9 mouse cellular contexts compared by ENCODE assay signal in the genomic region with DNA sequence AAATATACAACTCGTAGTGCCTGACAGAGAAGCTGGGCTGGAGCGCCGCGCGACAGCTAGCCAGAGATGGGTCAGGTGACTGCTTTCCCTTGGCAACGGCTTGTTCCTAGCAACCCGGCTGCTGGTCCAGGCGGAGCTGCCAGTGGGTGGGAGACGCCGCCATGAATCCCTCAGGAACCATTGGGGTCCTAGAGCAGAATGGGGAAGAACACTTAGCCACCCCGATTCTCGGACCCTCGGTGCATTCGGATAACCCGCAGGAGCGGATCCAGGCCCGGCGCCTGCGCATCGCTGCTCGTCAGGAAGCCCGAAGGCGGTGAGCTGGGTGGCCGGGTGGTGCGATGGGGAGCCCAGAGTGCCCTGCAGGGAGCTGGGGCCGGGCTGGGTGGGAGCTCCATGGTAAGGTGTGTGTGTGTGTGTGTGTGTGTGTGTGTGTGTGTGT. TPM values are rescaled to one million over a fixed set of nuclear protein-coding genes. Genes with fewer than 3 reads are reported as not detected.
DNase-seq lines count a peak whose midpoint lies in the region; ATAC-seq and TF ChIP-seq lines count a peak whose summit lies in the region.
"Had no signal": no experiment of that assay in that cellular context is flagged by ENCODE, and none has a peak within 500 bp of the region (broad histone marks: within the 10 kb centered on the region; RNA-seq: fewer than 3 reads in every experiment).

A gene (plus strand): TSS at position 98 of the 442 bp plus-strand sequence.

- no peak for TF ChIP-seq EP300 in liver, postnatal 0 days (IDR thresholded peaks at IDR 0.05; ENCODE audit: low read depth)

- WGBS in heart, embryonic 11.5 days (ENCODE audit: insufficient replicate concordance) = 7% methylated on average over 26 of the region's 26 CpGs
- WGBS in liver, postnatal 0 days (ENCODE audit: insufficient replicate concordance) = 10% methylated on average over 26 of the region's 26 CpGs

- peak within 1 kb of the TSS; percentile 67 for H3K4me2 ChIP-seq in heart, embryonic 11.5 days
- H3K4me2 ChIP-seq in liver, postnatal 0 days (ENCODE audit: low read depth, low read length) = peak within 1 kb of the TSS; percentile 34

- H3K9me3 ChIP-seq in heart, embryonic 11.5 days (replicated peaks; ENCODE audit: control insufficient read depth, low read length) = peaks cover 2% of the 10 kb centered on the region
- H3K9me3 ChIP-seq in liver, postnatal 0 days (ENCODE audit: low read length) = peaks cover 3% of the 10 kb centered on the region; the same call in 1 of the 2 replicates

- 0 out of 2 replicates have a peak, but pooled peaks cover 7% of the 10 kb centered on the region for H3K27me3 ChIP-seq in heart, embryonic 11.5 days (ENCODE audit: control insufficient read depth, insufficient read depth, low read length)
- H3K27me3 ChIP-seq in liver, postnatal 0 days (ENCODE audit: insufficient read depth, low read length) = 0 out of 2 replicates have a peak, but pooled peaks cover 6% of the 10 kb centered on the region
- H3K27me3 ChIP-seq: Patski had no signal

- no peak for TF ChIP-seq CTCF in layer of hippocampus, adult 2 months (conservative IDR thresholded peaks at IDR 0.05)
- no peak for TF ChIP-seq CTCF in liver, postnatal 0 days (IDR thresholded peaks at IDR 0.05; ENCODE audit: low read depth)

- peaks cover 5% of the 10 kb centered on the region; the same call in 1 of the 2 replicates for H3K4me1 ChIP-seq in heart, embryonic 11.5 days (ENCODE audit: control insufficient read depth, insufficient read depth, low read length)
- no peaks in the 10 kb centered on the region for H3K4me1 ChIP-seq in liver, postnatal 0 days (ENCODE audit: insufficient read depth)

- peak within 1 kb of the TSS; percentile 34 for H3K4me3 ChIP-seq in heart, embryonic 11.5 days (ENCODE audit: low read depth, low read length)
- peak within 1 kb of the TSS; percentile 74 for H3K4me3 ChIP-seq in layer of hippocampus, adult 2 months
- no peak within 1 kb of the TSS for H3K4me3 ChIP-seq in liver, postnatal 0 days (ENCODE audit: low read depth, low read length)

- peak within 1 kb of the TSS; percentile 43; the same call in 1 of the 2 replicates for H3K9ac ChIP-seq in heart, embryonic 11.5 days (ENCODE audit: low read depth, low read length)
- no peak within 1 kb of the TSS for H3K9ac ChIP-seq in liver, postnatal 0 days (replicated peaks)

- H3K27ac ChIP-seq in heart, embryonic 11.5 days (ENCODE audit: low read depth, low read length) = no peak within 1 kb of the TSS
- H3K27ac ChIP-seq in layer of hippocampus, adult 2 months = peak within 1 kb of the TSS; percentile 91
- H3K27ac ChIP-seq in liver, postnatal 0 days (ENCODE audit: low read depth) = no peak within 1 kb of the TSS

- H3K36me3 ChIP-seq in heart, embryonic 11.5 days (ENCODE audit: control insufficient read depth, insufficient read depth, low read length) = no peaks in the 10 kb centered on the region
- H3K36me3 ChIP-seq in liver, postnatal 0 days (replicated peaks; ENCODE audit: insufficient read depth, low read length) = no peaks in the 10 kb centered on the region

- no peak for ATAC-seq in heart, embryonic 11.5 days (replicated peaks; ENCODE audit: insufficient number of reproducible peaks, low FRiP score, low TSS enrichment)
- no peak for ATAC-seq in liver, postnatal 0 days
- ATAC-seq: Patski had no signal

- DNase-seq in ovary, postnatal 14 days (ENCODE audit: low spot score) = peak; percentile 29
- no peak for DNase-seq in ovary, adult 18-20 months (ENCODE audit: low spot score)
- DNase-seq in embryo, embryonic 11.5 days (ENCODE audit: low read depth, low spot score) = peak; percentile 26
- DNase-seq in layer of hippocampus, adult 2 months (ENCODE audit: low spot score in 2 of 2) = peak; percentile 74 to 77
- no peak for DNase-seq in liver, postnatal 0 days
- peak; percentile 76 for DNase-seq in right cerebral cortex, adult 18-20 months
- no peak for DNase-seq in B cell, adult 2 months

RNA-seq across cellular contexts. Expression of the gene that starts here (rescaled TPM):
- 0.36 TPM in 1 of 2 replicates, not detected in the other for polyA plus RNA-seq in heart, embryonic 11.5 days (2014; fragmentation: Nextera tagmentation; extraction: Ambion mirVana)
- 1 to 10 TPM; 7.6 to 8.6 TPM for total RNA-seq in layer of hippocampus, adult 2 months (2021)
- polyA plus RNA-seq in liver, postnatal 0 days (2015; fragmentation: Nextera tagmentation; extraction: Ambion mirVana) = 0.31 and 0.44 TPM in 2 replicates

Comparison
In these comparisons a context has a peak if more than half of its experiments do, and no peak if none do; other contexts are left out.
1. DNase-seq: peak in ovary, postnatal 14 days (single experiment), embryo, embryonic 11.5 days (single experiment), layer of hippocampus, adult 2 months (2 of 2) and right cerebral cortex, adult 18-20 months (single experiment); none in ovary, adult 18-20 months (single experiment), liver, postnatal 0 days (single experiment) and B cell, adult 2 months (0 of 2).